Mouse (Mus musculus): ENCODE measurements around the gene AA467197. TPM values are rescaled to one million over a fixed set of nuclear protein-coding genes. Genes with fewer than 3 reads are reported as not detected.

AA467197 gene
- polyA plus RNA-seq, 2 experiments = 0.30 TPM; not detected in 1

GRCm38 (mm10) chr2:122611654-122611973, 25.2 kb upstream of the AA467197 start:
- no peak for TF ChIP-seq POLR2A (IDR thresholded peaks at IDR 0.05; ENCODE audit: borderline replicate concordance, extremely low read depth, insufficient read depth, insufficient read length)
- H3K27me3 ChIP-seq (ENCODE audit: control insufficient read depth, insufficient read depth, low read length) = peaks cover 13% of the 10 kb centered on the region; the same call in 1 of the 2 replicates
- peak overlapping the region; percentile 55; the same call in 1 of the 2 replicates for H3K9ac ChIP-seq (ENCODE audit: low read depth, low read length, severe bottlenecking)
- no peaks in the 10 kb centered on the region for H3K9me3 ChIP-seq (ENCODE audit: control insufficient read depth, low read length)
- ATAC-seq (ENCODE audit: low FRiP score, low read depth) = no peak
- H3K27ac ChIP-seq (replicated peaks; ENCODE audit: low read depth, low read length) = no peak overlapping the region
- no peaks in the 10 kb centered on the region for H3K36me3 ChIP-seq (ENCODE audit: control insufficient read depth, insufficient read depth, low read length)
- H3K4me1 ChIP-seq (ENCODE audit: control insufficient read depth, insufficient read depth, low read length) = 0 out of 2 replicates have a peak, but pooled peaks cover 7% of the 10 kb centered on the region
- peak overlapping the region; percentile 50 for H3K4me3 ChIP-seq (replicated peaks; ENCODE audit: low read length)
- H3K4me2 ChIP-seq (replicated peaks; ENCODE audit: low read depth, low read length, severe bottlenecking) = peak overlapping the region; percentile 91
- no peak for DNase-seq (ENCODE audit: low spot score)
- 84% methylated on average over 4 of the region's 4 CpGs for WGBS

DNA sequence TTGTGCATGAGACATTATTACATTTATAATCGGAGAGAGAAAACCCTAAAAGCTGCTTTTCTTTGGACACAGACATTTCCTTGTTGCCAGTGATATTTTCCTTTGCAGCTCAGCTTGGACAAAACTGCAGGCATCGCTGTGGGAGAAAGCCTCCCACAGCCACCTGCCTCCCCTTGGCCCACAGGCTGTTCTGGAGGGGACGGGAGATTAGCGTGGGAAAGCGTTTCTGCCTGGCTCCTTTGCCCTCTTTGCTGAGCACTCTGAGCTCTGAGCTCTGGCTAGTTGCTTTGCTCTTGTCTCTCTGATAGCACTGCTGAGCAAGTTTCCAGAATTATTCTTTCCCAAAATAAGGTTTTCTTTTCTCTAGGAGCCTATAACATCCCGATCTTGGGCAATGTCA, 20.5 kb upstream of the AA467197 start:
- peaks cover 5% of the 10 kb centered on the region; the same call in 1 of the 2 replicates for H3K27me3 ChIP-seq (ENCODE audit: control insufficient read depth, insufficient read depth, low read length)
- DNase-seq (ENCODE audit: low spot score) (no peak), ATAC-seq (ENCODE audit: low FRiP score, low read depth) (no peak)
- no peaks in the 10 kb centered on the region for H3K9me3 ChIP-seq (ENCODE audit: control insufficient read depth, low read length)
- 83% methylated on average over 6 of the region's 6 CpGs for WGBS
- H3K27ac ChIP-seq (replicated peaks; ENCODE audit: low read depth, low read length) = no peak overlapping the region
- no peak overlapping the region for H3K4me2 ChIP-seq (replicated peaks; ENCODE audit: low read depth, low read length, severe bottlenecking)
- 0 out of 2 replicates have a peak, but pooled peaks cover 3% of the 10 kb centered on the region for H3K4me1 ChIP-seq (ENCODE audit: control insufficient read depth, insufficient read depth, low read length)
- H3K4me3 ChIP-seq (replicated peaks; ENCODE audit: low read length) = no peak overlapping the region
- H3K9ac ChIP-seq (ENCODE audit: low read depth, low read length, severe bottlenecking) = no peak overlapping the region
- H3K36me3 ChIP-seq (ENCODE audit: control insufficient read depth, insufficient read depth, low read length) = no peaks in the 10 kb centered on the region
- TF ChIP-seq POLR2A (IDR thresholded peaks at IDR 0.05; ENCODE audit: borderline replicate concordance, extremely low read depth, insufficient read depth, insufficient read length) = no peak

DNA sequence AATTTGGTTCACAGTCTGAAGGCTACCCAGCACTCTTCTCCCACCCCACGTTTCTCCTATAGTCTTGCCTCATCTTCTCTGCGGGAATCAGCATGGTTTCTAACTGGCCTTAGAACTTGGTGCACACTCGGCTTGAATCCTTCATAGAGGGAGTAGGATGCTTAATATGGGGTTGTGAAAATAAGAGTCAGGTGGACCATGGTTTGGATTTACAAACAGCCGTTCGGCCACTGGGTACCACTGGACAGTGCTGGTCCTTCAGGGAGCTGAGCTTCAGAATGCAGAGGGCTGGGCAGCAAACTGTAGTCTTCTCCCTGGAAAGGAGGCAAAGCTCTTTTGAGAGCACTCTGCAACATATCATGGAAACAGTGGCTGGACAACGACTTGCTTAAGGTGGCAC, 19.0 kb upstream of the AA467197 start:
- H3K27ac ChIP-seq (replicated peaks; ENCODE audit: low read depth, low read length) = no peak overlapping the region
- no peaks in the 10 kb centered on the region for H3K27me3 ChIP-seq (ENCODE audit: control insufficient read depth, insufficient read depth, low read length)
- no peaks in the 10 kb centered on the region for H3K36me3 ChIP-seq (ENCODE audit: control insufficient read depth, insufficient read depth, low read length)
- H3K4me1 ChIP-seq (ENCODE audit: control insufficient read depth, insufficient read depth, low read length) = no peaks in the 10 kb centered on the region
- DNase-seq (ENCODE audit: low spot score) = no peak
- WGBS = 78% methylated on average over 6 of the region's 6 CpGs
- no peak overlapping the region for H3K4me2 ChIP-seq (replicated peaks; ENCODE audit: low read depth, low read length, severe bottlenecking)
- H3K4me3 ChIP-seq (replicated peaks; ENCODE audit: low read length) = no peak overlapping the region
- H3K9me3 ChIP-seq (ENCODE audit: control insufficient read depth, low read length) = no peaks in the 10 kb centered on the region
- no peak for TF ChIP-seq POLR2A (IDR thresholded peaks at IDR 0.05; ENCODE audit: borderline replicate concordance, extremely low read depth, insufficient read depth, insufficient read length)
- no peak overlapping the region for H3K9ac ChIP-seq (ENCODE audit: low read depth, low read length, severe bottlenecking)
- ATAC-seq (ENCODE audit: low FRiP score, low read depth) = no peak

DNA sequence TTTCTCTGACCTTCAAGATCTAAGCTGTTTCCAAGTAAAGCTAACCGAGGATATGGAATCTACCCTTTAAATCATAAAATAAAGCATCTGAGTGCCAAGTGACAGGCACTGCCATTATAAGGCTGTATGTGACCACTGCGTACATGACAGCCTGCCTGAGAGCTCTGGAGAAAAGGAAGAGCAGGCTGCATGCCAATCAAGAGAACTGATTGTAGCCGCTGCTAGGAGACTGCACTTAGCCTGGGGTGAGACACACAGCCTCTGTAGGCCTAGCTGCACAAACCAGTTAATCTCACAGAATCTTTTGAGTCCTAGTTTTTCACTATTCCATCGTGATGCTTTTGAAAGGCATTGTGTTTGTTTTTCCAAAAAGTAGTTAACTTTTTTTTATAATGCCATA, 18.1 kb upstream of the AA467197 start:
- no peaks in the 10 kb centered on the region for H3K36me3 ChIP-seq (ENCODE audit: control insufficient read depth, insufficient read depth, low read length)
- no peak overlapping the region for H3K9ac ChIP-seq (ENCODE audit: low read depth, low read length, severe bottlenecking)
- no peak for TF ChIP-seq POLR2A (IDR thresholded peaks at IDR 0.05; ENCODE audit: borderline replicate concordance, extremely low read depth, insufficient read depth, insufficient read length)
- no peaks in the 10 kb centered on the region for H3K9me3 ChIP-seq (ENCODE audit: control insufficient read depth, low read length)
- H3K4me1 ChIP-seq (ENCODE audit: control insufficient read depth, insufficient read depth, low read length) = no peaks in the 10 kb centered on the region
- no peaks in the 10 kb centered on the region for H3K27me3 ChIP-seq (ENCODE audit: control insufficient read depth, insufficient read depth, low read length)
- no peak for DNase-seq (ENCODE audit: low spot score)
- H3K4me3 ChIP-seq (replicated peaks; ENCODE audit: low read length) = no peak overlapping the region
- H3K27ac ChIP-seq (replicated peaks; ENCODE audit: low read depth, low read length) = no peak overlapping the region
- WGBS = 73% methylated on average over 4 of the region's 4 CpGs
- H3K4me2 ChIP-seq (replicated peaks; ENCODE audit: low read depth, low read length, severe bottlenecking) = no peak overlapping the region
- no peak for ATAC-seq (ENCODE audit: low FRiP score, low read depth)

DNA sequence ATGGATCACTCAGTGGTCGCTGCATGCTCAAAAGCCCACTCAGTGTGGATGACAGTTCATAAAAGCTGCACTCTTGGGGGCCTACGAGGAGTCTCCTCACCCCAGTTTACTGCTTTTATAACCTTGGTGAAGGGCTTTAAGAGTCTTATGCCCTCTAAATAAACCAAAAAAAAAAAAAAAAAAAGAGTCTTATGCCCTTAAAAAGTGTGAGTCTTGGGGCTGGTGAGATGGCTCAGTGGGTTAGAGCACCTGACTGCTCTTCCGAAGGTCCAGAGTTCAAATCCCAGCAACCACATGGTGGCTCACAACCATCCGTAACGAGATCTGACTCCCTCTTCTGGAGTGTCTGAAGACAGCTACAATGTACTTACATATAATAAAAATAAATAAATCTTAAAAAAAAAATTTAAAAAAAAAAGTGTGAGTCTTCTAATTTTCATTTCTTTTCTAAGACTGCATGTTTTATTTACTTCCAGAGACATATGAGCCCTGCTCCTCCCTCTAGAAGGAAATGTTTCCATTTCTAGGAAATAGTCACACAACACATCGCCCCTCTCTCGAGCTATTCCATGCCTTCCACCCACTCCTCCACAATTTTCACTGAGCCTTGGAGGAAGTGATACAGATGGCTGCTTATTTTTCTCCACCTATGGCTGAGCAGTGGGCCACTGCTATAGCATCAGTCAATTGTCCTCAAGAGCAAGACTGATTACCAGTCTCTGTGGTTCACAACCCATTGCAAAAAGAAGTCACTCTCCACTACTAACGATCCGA, 15.3 kb upstream of the AA467197 start:
- Histone ChIP-seq H3K9me3 (ENCODE audit: control insufficient read depth, low read length) (no peaks in the 10 kb centered on the region), H3K27me3 (ENCODE audit: control insufficient read depth, insufficient read depth, low read length) (no peaks in the 10 kb centered on the region), H3K27ac (replicated peaks; ENCODE audit: low read depth, low read length) (no peak overlapping the region), H3K4me1 (ENCODE audit: control insufficient read depth, insufficient read depth, low read length) (no peaks in the 10 kb centered on the region), H3K4me2 (replicated peaks; ENCODE audit: low read depth, low read length, severe bottlenecking) (no peak overlapping the region), H3K9ac (ENCODE audit: low read depth, low read length, severe bottlenecking) (no peak overlapping the region), H3K36me3 (ENCODE audit: control insufficient read depth, insufficient read depth, low read length) (no peaks in the 10 kb centered on the region), H3K4me3 (replicated peaks; ENCODE audit: low read length) (no peak overlapping the region)
- WGBS = 72% methylated on average over 7 of the region's 9 CpGs
- ATAC-seq (ENCODE audit: low FRiP score, low read depth) = no peak
- TF ChIP-seq POLR2A (IDR thresholded peaks at IDR 0.05; ENCODE audit: borderline replicate concordance, extremely low read depth, insufficient read depth, insufficient read length) = no peak
- DNase-seq (ENCODE audit: low spot score) = no peak
